Mouse (Mus musculus): ENCODE data around the gene Eva1c.

The Eva1c gene

DNA sequence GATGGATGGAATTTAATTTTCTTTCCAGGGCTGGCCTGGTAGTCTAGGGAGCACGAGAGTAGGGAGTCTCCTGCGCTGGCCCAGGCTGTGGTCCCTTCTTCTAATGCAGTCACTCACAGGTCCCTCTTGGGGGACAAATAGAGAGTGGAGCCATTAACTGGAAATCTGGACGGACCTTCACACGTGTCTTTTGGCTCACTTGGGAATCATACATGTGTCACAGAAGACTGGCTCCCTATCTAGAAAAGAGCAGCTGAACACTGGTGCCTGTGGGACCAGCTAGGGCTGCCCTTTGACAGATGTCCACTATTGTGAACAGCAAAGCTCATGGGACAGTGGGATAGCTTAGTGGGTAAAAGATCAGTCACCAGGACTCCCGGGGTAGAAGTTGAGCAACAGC, 478 bp upstream of the Eva1c start:
- no peak for DNase-seq (ENCODE audit: low spot score in 2 of 2)

DNA sequence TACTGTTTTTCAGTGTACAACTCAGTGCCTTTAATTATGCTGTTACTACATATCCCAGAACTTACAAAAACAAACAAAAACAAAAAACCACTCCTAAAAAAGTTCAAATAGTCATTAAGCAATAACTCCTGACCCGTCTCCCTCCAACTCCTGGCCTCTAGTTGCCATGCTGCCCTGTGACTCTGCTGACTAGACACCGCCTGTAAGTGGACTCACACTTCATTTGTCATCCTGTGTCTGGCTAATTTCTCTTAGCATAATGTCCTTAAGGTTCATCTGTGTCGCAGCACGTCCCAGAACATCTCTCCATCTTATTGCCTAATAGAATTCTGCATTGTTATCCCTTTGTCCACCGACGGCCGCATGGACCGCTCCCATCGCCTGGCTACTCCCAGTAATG, 979 bp downstream of the Eva1c start:
- DNase-seq (ENCODE audit: low spot score in 2 of 2), result no peak

DNA sequence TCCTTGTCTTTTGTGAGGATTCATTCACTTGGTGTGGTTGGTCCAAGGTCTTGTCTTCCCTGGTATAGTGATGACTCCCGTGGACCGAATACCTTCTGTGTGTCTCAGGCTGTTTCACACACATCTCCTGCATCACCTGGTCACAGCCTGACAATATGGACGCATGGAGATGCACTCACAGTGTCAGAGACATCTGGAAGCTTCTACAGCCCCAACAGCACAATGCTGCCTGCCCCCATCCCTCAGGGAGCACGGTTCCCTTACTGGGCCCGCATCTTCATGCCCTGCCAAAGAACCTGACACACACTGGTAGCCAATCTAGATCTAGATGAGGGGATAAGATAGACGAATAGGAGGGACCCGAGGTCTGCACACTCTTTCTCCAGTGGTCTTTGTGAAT, 2.6 kb downstream of the Eva1c start:
- no peak for DNase-seq (ENCODE audit: low spot score in 2 of 2)

DNA sequence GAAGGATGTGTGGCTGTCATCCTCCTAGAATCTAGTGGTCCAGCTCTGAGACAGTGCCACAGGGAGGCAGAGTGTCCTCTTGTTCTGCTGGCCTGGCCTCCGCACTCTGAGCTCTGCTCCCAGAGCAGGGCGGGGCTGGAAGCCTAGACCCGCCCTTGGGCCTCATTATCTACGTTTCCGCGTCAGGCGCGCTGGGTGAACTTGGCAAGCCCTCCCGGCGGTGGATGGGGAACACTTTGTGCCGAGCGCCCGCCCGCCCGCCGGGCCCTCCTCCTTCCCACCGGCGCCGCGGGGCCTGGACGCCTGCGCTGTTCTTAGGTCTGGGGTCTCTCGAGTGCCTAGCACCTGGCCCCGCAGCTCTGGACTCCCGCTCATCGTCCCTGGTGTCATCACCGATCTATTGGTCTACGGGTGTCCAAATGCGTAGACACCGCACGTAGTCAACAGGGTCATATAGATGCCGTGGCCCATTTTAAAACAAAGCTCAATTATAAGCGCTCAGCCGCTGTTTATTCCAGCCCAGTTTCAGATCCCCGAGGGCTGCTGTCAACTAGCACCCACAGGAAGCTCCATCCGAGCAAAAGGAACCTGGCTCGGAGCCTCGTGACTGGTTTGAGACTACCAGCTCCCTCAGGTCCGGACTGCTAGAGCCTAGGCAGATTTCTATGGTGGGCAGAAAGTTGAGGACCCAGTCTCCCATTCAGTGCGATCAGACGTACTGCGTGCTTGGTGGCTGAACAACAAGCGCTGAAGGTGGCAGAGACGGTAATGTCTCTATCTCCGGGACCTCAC, 3.6 kb downstream of the Eva1c start:
- peak; percentile 13 to 33 for DNase-seq (ENCODE audit: low spot score in 2 of 2)

DNA sequence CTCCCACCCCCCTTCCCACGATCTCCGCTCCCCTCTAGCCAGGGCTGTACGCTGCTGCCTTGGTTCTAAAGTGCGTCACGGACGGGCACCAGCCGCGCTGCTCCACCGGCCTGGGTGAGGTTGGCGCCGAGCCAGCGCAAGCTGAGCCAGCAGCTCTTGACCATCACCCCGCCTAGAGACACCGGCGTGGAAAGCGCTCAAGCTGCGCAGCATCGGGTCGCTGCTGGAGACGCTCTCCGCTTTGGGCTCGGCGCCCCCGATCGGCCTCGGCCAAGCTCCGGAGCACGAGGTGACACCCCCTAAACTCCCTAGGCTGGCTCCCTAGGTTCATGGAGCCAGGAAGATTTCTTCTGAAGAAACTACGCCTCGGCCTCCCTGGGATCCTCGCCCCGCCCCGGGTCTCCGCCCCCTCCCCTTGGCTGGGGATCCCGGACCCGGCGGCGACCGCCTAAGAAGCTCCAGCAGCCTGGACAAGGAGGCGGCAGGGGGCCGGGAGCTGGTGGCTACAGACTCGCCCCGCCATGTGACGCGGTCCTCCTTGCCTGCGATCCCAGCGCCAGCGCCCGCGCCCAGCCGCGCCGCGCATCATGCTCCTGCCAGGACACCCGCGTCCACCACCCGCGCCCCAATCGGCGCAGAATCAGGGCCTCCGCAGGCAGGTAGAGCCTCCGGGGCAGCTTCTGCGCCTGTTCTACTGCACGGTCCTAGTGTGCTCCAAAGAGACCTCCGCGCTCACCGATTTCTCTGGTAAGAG, 4.3 kb downstream of the Eva1c start:
- peak; percentile 31 to 41 for DNase-seq (ENCODE audit: low spot score in 2 of 2)

DNA sequence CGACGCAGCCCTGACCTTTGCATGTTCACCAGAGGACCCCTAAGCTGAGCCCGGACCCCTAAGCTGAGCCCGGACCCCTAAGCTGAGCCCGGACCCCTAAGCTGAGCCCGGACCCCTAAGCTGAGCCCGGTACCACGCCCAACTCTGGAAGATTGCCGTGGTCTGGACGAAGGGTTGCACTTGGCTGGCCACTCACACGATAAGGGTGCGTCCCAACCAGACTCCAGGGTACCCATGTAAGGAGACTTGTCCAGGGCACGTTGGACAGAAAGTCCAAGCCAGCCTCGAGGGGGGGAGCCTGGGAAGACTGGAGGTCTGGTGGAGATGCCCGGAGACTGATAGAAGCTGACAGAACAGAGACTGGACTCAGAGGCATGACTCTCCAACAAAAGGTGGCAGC, 5.2 kb downstream of the Eva1c start:
- DNase-seq (ENCODE audit: low spot score in 2 of 2), result no peak

DNA sequence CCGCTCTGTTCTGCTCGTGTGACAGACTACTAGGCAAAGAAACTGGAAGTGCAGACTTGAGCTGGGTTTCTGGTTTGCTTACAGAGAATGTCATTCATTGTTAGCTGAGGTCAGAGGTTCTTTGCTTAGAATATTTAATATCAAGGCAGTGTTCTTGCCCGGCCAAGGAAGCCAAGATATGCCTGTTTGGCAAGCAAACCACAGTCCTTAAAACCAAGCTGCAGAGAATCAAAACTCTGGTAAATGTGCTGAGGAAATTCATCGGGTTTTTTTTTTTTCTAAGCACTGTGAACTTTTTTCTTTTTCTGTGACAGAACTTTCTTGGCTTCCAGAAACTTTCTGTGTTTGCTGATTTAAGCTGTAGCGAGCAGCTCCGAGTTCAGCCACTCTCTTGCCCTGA, 6.0 kb downstream of the Eva1c start:
- no peak for DNase-seq (ENCODE audit: low spot score in 2 of 2)

DNA sequence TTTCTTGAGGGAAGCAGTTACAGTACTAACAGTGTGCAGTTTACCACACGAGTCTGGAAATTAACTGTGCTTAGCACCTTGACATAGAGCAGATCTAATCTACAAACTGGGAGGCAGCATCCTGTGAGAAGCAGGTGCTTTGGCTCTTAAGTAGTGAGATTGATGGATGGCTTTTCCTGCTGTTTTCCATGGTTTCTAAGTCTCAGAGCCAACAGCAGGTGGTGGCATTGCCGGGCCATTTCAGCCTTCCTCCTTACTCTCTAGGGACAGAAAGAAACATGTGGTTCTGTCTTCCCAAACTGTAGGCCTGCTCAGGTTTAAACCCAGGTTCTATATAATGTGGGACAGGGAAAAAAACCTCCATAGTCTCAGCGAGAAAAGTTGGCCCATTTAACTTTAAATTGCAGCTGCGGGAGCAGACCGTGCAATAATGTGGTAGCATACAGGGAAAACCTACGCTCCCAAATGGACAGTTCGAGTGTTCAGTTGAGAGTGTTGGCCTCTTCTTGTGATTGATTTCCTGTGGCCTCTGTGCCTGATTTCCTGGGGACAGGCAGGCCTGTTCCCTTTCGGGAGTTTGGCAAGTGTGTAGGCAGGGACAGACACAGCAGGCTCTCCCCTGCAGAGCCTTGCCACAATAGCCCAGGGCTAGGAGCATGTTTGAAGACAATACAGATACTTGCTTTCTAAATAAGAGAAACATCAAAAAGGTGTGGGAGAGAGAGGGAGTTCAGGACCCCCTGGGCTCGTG, 6.7 kb downstream of the Eva1c start:
- no peak for DNase-seq (ENCODE audit: low spot score in 2 of 2)

DNA sequence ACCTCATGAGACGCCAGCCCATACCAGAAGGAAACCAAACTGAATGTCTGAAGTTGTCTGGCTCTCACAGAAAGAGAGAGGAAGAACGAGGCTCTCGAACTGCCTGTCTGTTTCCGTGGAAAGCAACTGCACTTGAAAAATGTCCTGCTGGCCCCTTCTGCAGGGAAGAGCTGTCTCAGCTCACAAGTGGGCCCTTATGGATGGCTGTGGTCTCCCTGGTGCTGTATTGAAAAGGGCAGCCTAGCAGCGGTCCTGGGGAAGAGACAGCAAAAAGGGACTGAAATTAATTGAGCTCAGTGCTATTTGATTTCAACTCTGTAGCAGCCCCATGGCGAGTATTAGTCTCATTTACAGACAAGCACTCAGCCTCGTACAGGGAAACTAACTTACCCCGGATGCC, 10.9 kb downstream of the Eva1c start:
- no peak for DNase-seq (ENCODE audit: low spot score in 2 of 2)

DNA sequence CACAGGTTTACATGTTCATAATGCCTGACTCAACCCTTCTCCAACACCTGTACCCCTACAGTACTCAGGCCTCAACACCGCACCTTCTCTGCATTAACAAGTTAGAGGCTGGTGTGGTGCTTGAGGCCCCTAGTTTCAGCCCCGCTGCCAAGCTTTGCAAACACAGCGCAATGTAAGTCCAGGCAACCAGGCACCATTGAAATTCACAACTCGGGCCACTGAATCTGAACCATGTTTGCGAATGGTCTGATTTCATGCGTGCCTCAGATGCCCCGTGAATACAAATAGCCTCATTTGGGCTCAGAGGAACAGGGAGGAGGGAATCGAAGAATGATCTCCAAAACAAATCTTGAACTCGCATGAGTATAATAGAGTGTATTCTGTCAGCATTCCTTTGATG, 15.6 kb downstream of the Eva1c start:
- no peak for DNase-seq (ENCODE audit: low spot score in 2 of 2)

DNA sequence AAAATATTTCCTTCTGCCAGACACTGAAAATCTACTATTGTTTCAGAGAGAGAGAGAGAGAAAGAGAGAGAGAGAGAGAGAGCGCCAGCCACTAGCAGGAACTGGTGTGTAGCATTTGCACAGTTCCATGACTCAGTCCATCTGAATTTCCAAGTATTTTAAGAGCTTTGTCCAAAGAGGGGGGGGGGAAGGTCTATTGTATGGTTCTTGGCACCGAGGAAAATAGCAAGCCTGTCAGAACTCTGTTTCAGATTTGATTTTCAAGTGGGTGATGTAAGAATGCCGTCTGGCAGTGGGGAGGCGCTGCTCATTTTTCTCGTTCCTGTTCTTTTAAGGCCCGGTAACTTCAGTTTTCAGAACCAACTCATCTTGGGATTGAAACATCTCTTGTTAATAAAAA, 18.5 kb downstream of the Eva1c start:
- no peak for DNase-seq (ENCODE audit: low spot score in 2 of 2)

DNA sequence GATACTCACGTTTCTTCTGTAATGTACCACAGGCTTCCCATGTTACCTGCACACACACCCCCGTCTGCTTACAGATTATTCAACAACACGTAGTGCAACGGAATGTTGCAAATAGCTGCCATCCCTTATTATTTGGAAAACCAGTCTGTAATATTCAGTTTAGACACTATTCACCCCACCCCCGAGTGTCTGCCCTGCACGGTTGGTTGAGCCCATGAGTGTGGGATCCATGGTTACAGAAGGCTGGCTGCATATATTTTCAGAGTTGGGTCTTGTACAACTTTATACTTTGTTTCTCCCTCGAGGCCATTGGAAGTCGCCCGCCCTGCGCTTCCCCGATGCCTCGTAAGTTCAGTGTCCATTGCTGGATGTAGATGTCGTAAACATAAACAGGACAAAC, 19.1 kb downstream of the Eva1c start:
- no peak for DNase-seq (ENCODE audit: low spot score in 2 of 2)

DNA sequence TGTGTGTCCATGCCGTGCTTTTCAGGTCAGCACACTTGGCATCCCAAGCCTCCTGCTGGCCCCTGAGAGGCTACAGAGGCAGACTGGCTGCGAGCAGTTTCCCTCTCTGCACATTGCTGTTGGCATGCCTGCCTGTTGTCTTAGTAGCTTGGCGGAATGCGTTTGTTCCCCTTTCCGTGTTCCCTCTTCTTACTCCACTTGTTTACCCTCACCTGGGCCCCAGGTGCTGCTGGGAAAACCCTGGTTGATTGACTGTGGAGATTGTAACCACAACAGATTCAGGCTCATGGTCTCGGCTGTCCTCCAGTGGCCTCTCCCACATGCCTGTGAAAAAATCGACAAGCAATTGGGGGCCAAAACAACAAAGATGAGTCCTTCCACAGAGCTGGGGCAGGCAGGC, 22.2 kb downstream of the Eva1c start:
- DNase-seq (ENCODE audit: low spot score in 2 of 2), result no peak

DNA sequence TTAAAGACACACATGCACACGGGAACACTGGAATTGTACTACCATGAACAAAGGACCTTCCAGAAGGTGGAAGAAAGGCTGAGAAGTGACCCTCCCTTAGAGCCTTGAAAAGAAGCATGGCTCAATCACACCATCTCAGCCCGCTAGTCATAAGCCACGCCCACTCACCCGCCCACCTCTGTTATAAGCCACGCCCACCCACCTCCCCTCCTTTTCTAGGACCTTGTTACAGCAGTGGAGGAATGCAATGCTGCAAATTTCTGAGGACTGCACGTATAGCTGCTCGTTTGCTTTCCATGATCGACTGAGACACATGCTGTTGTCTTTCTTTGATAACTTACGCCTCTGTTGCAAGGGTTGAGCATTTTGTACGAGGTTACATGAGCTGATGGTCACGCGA, 22.7 kb downstream of the Eva1c start:
- no peak for DNase-seq (ENCODE audit: low spot score in 2 of 2)

DNA sequence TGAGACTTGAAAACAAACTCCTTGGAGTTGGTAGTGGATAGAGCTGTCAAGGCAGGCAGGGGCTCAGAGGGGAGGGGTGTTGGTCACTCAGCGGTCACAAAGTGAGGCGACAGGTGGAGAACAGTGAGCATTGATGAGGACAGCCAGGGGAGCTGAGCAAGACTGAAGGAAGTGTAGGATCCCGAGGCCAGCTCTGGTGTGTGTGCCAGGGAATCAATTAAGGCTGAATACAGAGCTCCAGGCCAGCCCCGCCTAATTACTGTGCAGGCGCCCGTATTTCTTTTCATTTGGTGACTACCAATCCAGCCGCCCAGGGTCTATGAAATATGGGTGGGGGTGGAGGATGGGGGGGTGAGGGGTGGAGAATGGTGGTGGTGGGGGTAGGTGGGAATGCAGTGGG, 24.4 kb downstream of the Eva1c start:
- DNase-seq (ENCODE audit: low spot score in 2 of 2), result no peak

DNA sequence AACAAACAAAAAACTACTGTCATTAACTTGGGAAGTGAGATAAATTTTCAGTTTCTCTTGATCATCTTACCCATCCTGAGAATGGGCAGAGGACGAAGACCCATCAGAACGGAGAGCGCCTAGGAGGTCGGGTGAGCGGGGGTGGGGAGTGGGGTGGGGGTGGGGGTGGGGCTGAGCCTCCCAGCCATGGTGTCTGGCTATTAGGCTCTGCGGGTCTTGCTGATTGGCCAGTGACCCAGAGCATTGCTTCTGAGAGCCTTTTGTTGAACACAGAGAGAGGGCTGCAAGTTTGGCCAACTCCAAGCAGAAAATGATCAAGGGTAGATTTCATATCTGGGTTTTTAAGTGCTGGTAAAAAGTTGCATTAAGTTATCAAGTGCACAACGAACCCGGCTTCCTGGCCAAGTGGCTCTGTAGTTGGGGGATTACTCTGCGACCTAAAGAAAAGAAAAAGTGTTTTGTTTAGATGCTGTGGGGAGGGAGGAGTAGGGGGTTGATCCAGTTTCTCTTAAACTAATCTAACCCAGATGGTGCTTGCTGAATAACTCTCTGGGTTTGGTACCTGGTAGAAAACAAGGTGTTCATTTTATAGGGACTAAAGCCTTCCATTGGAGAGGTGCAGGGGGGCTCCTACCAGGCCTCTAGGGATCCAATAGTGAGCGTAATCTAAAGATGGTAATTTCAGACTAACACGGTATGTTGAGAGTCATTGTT, 25.3 kb downstream of the Eva1c start:
- no peak for DNase-seq (ENCODE audit: low spot score in 2 of 2)

DNA sequence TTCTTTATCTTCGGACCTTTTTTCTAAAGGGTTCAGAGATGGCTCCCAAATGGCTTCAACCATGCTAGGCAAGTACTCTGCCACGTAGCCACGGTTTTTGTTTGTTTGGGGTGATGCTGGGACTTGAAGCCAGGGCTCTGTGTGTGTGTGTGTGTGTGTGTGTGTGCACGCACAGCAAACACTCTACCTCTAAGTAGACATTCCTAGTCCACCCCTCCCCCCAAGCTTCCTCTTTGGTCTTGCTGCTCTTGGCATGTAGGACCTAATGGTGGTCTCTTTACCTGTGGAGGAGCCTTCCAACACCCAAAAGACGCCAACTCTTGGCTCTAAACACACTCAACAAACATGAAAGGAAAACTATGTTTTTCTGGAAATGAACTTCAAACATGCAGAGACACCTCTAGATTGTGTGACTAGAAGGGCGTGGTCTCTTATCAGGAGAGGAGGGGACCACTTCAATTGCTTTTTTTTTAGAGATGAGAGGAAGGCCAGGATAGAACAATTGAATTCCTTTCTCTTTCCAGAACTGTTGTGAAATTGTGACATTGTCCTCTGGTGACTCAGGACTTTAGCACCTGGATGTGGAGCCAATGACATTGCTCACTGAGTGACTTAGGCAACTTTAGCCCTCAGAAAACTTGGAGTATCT, 30.2 kb downstream of the Eva1c start:
- DNase-seq (ENCODE audit: low spot score in 2 of 2), result no peak

DNA sequence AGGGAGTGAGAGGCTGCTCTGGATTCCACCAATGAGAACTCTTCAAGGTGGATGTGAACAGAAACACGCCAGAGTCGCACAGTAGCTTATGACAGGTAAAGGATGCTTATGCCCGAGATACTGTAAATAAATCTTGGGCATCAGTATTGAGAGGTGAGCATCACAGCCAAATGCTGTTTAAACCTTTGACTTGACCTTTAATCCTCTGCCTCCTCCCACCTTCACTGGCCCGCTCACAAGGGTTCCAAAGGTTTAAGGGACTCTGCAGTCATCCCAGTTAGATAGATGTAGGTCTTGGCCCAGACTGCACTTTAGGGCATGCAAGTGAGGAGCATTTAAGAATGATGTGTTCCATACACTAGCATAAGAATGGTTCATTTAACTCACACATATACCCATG, 31.7 kb downstream of the Eva1c start:
- no peak for DNase-seq (ENCODE audit: low spot score in 2 of 2)

DNA sequence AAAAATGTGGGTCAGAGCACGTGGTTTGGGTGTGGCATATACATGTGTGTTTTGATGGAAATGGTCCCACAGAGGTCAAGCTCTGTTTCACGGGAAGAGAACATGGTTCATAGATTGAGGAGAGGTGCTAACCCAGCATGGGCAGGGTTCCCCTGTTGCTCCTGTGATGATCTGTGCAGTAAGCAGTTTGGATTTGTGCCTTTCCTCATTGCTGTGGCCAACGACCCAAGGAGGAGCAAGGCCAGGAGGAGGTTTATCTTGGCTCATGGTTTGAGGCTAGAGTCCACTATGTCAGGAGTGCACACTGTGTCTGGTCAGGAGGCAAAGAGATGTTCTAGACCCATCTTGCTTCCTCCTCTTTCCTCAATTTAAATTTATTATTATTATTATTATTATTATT, 36.5 kb downstream of the Eva1c start:
- no peak for DNase-seq (ENCODE audit: low spot score in 2 of 2)

DNA sequence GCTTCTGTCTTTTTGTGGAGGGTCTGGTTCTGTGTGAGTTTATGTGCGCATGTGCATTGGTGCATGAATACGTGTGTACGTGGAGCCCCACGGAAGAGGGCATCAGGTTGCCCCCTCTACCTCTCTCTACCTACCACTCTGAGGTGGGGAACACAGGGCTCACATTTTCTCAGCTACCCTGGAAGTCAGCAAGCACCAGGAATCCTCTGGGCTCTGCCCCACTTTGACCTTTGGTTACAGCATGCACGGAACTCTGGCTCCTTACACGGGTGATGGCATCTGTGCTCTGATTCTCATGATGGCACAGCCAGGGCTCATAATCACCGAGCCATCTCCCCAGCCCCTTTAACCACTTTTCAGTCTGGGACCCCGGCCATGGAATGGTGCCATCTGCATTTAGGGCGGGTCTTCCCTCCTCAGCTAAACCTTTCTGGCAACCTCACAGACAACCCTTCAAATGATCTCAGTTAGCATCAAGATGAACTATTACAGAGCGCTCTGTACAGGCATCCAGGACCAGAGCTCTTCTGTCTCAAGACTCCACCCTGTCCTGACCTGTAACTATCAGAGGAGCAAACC, 37.0 kb downstream of the Eva1c start:
- no peak for DNase-seq (ENCODE audit: low spot score in 2 of 2)

DNA sequence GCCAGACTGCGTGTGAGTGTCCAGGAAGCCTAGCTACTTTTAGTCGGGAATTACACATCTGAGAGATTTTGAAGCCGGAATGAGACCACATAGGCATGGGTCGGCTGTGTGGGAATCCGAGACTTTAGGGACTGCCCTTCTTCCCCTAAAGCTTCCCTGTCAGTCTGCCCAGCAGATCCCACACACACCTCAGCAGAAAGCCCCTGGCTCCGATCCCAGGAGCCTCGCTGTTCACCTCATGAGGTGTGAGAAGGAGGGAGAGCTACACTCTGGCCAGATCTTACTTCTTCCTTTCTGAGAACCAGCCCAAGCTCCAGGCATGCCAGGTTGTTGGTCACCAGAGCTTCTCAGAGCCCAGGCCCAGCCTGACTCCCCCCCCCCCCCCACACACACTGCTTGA, 38.2 kb downstream of the Eva1c start:
- no peak for DNase-seq (ENCODE audit: low spot score in 2 of 2)
